Mouse (Mus musculus): ENCODE results near the gene Brf1. TPM values are rescaled to one million over a fixed set of nuclear protein-coding genes. Genes with fewer than 3 reads are reported as not detected.
A peak's percentile ranks its signal among the peaks of the same experiment; 100 is the strongest.

The Brf1 gene
- polyA plus RNA-seq, 1 experiment from 2014 or later, result 41.4 TPM

GRCm38 (mm10) chr12:112951150-112951842, 49.2 kb downstream of the Brf1 start:
- H3K4me2 ChIP-seq (ENCODE audit: low read length), result peak overlapping the region; percentile 94; the same call in 1 of the 2 replicates
- WGBS, result 15% methylated on average over 7 of the region's 7 CpGs
- no peak for TF ChIP-seq CTCF (IDR thresholded peaks at IDR 0.05; ENCODE audit: low read depth)
- DNase-seq (ENCODE audit: low spot score) (no peak), ATAC-seq (replicated peaks; ENCODE audit: low FRiP score, low read depth) (no peak)
- H3K9me3 ChIP-seq (replicated peaks; ENCODE audit: low read length), result no peaks in the 10 kb centered on the region
- H3K9ac ChIP-seq (ENCODE audit: low read depth, low read length), result no peak overlapping the region
- H3K4me1 ChIP-seq (replicated peaks; ENCODE audit: insufficient read depth, low read length), result peaks cover 18% of the 10 kb centered on the region
- no peaks in the 10 kb centered on the region for H3K27me3 ChIP-seq (ENCODE audit: insufficient read depth, low read length)
- H3K27ac ChIP-seq, result peak overlapping the region; percentile 58
- H3K4me3 ChIP-seq (replicated peaks; ENCODE audit: low read depth, low read length), result no peak overlapping the region
- H3K36me3 ChIP-seq (ENCODE audit: insufficient read depth, low read length), result no peaks in the 10 kb centered on the region

GRCm38 (mm10) chr12:112950761-112951129, 49.8 kb downstream of the Brf1 start:
- ATAC-seq (replicated peaks; ENCODE audit: low FRiP score, low read depth), result no peak
- H3K9ac ChIP-seq (ENCODE audit: low read depth, low read length), result peak overlapping the region; percentile 71; the same call in 1 of the 2 replicates
- 3% methylated on average over 6 of the region's 6 CpGs for WGBS

GRCm38 (mm10) chr12:112950040-112950760, 50.3 kb downstream of the Brf1 start:
- Histone ChIP-seq H3K4me1 (replicated peaks; ENCODE audit: insufficient read depth, low read length) (peaks cover 18% of the 10 kb centered on the region), H3K36me3 (ENCODE audit: insufficient read depth, low read length) (no peaks in the 10 kb centered on the region), H3K27ac (peak overlapping the region; percentile 58), H3K27me3 (ENCODE audit: insufficient read depth, low read length) (no peaks in the 10 kb centered on the region), H3K9me3 (replicated peaks; ENCODE audit: low read length) (no peaks in the 10 kb centered on the region), H3K4me3 (replicated peaks; ENCODE audit: low read depth, low read length) (peak overlapping the region; percentile 54), H3K4me2 (ENCODE audit: low read length) (peak overlapping the region; percentile 94), H3K9ac (ENCODE audit: low read depth, low read length) (peak overlapping the region; percentile 71)
- WGBS, result under 1% methylated on average over 55 of the region's 58 CpGs
- DNase-seq (ENCODE audit: low spot score), result peak; percentile 95
- ATAC-seq (replicated peaks; ENCODE audit: low FRiP score, low read depth), result peak; percentile 71
- no peak for TF ChIP-seq CTCF (IDR thresholded peaks at IDR 0.05; ENCODE audit: low read depth)

More at GRCm38 (mm10) chr12:112950761-112951129, 49.8 kb downstream of the Brf1 start:
- Histone ChIP-seq H3K4me1 (replicated peaks; ENCODE audit: insufficient read depth, low read length) (peaks cover 18% of the 10 kb centered on the region), H3K4me2 (ENCODE audit: low read length) (peak overlapping the region; percentile 94), H3K9me3 (replicated peaks; ENCODE audit: low read length) (no peaks in the 10 kb centered on the region), H3K27ac (peak overlapping the region; percentile 58), H3K36me3 (ENCODE audit: insufficient read depth, low read length) (no peaks in the 10 kb centered on the region), H3K27me3 (ENCODE audit: insufficient read depth, low read length) (no peaks in the 10 kb centered on the region), H3K4me3 (replicated peaks; ENCODE audit: low read depth, low read length) (peak overlapping the region; percentile 54)
- no peak for TF ChIP-seq CTCF (IDR thresholded peaks at IDR 0.05; ENCODE audit: low read depth)
- no peak for DNase-seq (ENCODE audit: low spot score)

- peak; percentile 51 for TF ChIP-seq CTCF (IDR thresholded peaks at IDR 0.05; ENCODE audit: low read depth)
Measured at GRCm38 (mm10) chr12:112947307-112947706, 53.2 kb downstream of the Brf1 start.

GRCm38 (mm10) chr12:112943669-112944068, 56.8 kb downstream of the Brf1 start:
- no peak overlapping the region for H3K27ac ChIP-seq
- DNase-seq (ENCODE audit: low spot score) (no peak), ATAC-seq (replicated peaks; ENCODE audit: low FRiP score, low read depth) (no peak)
- peaks cover 9% of the 10 kb centered on the region for H3K4me1 ChIP-seq (replicated peaks; ENCODE audit: insufficient read depth, low read length)
- H3K27me3 ChIP-seq (ENCODE audit: insufficient read depth, low read length), result no peaks in the 10 kb centered on the region
- no peaks in the 10 kb centered on the region for H3K9me3 ChIP-seq (replicated peaks; ENCODE audit: low read length)
- 79% methylated on average over 2 of the region's 2 CpGs for WGBS
- 0 out of 2 replicates have a peak, but pooled peaks have one; percentile 1 for TF ChIP-seq CTCF (IDR thresholded peaks at IDR 0.05; ENCODE audit: low read depth)
- H3K4me2 ChIP-seq (ENCODE audit: low read length), result no peak overlapping the region
- H3K4me3 ChIP-seq (replicated peaks; ENCODE audit: low read depth, low read length), result no peak overlapping the region
- no peak overlapping the region for H3K9ac ChIP-seq (ENCODE audit: low read depth, low read length)
- H3K36me3 ChIP-seq (ENCODE audit: insufficient read depth, low read length), result no peaks in the 10 kb centered on the region

More at GRCm38 (mm10) chr12:112947307-112947706, 53.2 kb downstream of the Brf1 start:
- no peaks in the 10 kb centered on the region for H3K27me3 ChIP-seq (ENCODE audit: insufficient read depth, low read length)
- ATAC-seq (replicated peaks; ENCODE audit: low FRiP score, low read depth) (no peak), DNase-seq (ENCODE audit: low spot score) (no peak)
- WGBS, result 27% methylated on average over 4 of the region's 4 CpGs
- H3K9me3 ChIP-seq (replicated peaks; ENCODE audit: low read length), result no peaks in the 10 kb centered on the region
- H3K4me2 ChIP-seq (ENCODE audit: low read length), result no peak overlapping the region
- H3K27ac ChIP-seq, result no peak overlapping the region
- H3K9ac ChIP-seq (ENCODE audit: low read depth, low read length), result no peak overlapping the region
- peaks cover 12% of the 10 kb centered on the region for H3K4me1 ChIP-seq (replicated peaks; ENCODE audit: insufficient read depth, low read length)
- no peak overlapping the region for H3K4me3 ChIP-seq (replicated peaks; ENCODE audit: low read depth, low read length)
- H3K36me3 ChIP-seq (ENCODE audit: insufficient read depth, low read length), result no peaks in the 10 kb centered on the region
